Mouse (Mus musculus) left cerebral cortex, postnatal 4 days (tissue): Measurements from ENCODE around the gene Cryba4. TPM values are rescaled to one million over a fixed set of nuclear protein-coding genes. Genes with fewer than 3 reads are reported as not detected.

Experiments used
- DNase-seq: peaks from one replicate; pipeline ENCODE4 v3.0.0-alpha.2; 2022
- intact Hi-C: fragments of 180-260 bp; cut with DNase I; formaldehyde crosslinking; loops from one replicate; pipeline ENCODE4 v1.15.1; 2025
- total RNA-seq, 2 experiments: library from RNA; stranded (reverse); gene quantifications; 2 replicates each; pipeline ENCODE4 v1.2.3; 2021

Cryba4 gene
- total RNA-seq, 2 experiments from 2014 or later, result 0.50 to 0.54 TPM

DNA sequence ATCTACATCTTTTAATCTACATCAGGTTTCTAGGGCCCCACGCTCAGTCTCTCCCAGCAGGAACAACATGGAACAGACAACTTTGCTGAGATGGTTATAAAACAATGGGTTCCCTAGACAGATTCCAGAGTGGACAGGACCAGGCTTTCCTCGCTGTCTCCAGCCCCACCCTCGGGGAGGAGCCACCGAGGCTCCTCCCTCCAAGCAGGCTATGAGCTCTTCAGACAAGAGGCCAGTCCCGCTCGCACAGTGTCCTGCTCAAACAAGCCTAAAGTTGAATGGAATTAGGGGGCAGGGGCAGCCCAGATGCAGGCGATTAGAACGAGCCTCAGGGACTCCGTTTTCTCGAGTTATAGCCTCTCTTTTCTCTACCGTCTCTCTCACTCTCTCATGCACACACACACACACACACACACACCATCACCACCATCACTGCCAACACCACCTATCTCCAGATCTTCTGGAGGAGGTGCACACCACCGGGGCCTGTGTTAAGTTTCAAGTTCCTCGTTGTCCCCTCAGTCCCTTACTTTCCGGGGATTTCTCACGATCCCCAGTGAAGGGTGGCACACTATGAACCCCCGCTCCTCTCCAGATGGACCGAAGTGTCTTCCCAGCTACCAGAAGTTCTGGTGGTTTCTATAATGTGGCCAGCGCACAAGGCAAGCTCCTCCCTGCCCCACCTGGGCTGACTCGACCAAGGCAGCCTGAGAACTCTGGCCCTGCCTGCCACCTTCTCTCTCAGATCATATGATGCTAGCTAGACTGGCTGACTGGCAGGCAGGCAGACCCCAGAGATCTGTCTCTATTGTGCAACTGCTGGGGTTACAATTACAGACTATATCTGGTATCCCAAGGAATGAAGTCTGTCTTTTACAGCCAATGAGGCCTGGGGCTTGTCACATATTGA, 38.7 kb downstream of the Cryba4 start:
- intact Hi-C loops, result no loop called here
- no peak for DNase-seq

DNA sequence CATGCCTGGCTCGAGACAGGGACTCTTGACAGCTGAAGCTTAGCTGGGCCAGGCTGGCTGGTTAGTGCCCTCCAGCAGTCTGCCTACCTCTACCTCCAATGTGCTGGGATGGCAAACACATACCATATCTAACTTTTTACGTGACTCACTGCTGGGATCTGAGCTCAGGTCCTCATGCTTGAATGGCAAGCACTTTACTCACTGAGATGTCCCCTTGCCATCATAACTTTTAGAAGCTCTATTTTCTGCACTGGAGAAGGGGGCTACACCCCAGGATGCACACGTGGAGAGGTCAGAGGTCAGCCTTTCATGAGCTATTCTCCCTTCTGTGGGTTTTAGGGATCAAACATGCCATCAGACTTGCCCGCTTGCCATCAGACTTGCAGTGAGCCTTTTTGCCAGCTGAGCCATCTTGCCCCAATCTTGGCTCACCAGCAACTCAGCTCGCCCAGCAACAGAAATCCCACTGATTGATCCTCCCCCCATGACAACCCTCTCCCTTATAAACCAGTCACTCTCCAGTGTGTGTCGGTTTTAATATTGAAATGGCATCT, 39.5 kb downstream of the Cryba4 start:
- DNase-seq, result no peak
- intact Hi-C loops, result no loop called here

DNA sequence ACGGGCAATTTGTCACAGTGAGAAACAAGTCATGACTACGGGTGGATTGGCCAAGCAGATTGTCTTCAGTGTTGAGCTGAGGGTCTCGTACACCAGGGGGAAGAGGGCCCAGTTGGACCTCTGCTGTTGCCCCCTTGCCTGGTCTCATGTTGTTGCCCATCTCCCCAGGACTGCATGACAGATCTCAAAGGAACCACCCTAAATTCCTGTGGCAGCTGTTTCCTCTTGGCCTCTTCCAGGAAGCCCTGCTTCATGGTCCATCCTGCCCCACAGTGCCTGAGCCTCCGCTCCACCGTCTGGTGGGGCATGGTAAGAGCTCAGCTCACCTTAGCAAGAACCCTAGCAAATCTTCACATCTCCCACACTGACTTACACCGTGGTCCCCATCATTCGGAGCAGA, 40.4 kb downstream of the Cryba4 start:
- DNase-seq, result no peak
- intact Hi-C loops, result no loop called here

DNA sequence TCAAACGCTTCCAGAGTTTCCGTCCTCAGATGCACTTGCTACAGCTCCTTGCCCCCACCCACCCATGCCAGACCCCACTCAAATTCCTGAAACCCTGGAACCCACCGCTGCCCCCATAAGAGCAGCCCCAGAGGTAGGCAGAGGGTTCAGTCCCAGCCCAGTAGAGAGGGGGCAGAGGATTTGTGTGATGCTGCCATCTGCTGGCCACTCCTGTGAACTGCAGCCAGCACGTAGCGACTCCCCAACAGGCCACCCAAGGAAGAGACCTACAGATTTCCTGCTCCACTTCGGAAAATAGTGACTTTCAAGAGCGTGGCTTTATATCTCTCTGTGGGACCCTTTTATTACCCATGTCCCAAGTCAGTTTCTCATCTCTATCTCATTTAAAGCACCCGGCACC, 42.2 kb downstream of the Cryba4 start:
- DNase-seq, result peak; percentile 73

DNA sequence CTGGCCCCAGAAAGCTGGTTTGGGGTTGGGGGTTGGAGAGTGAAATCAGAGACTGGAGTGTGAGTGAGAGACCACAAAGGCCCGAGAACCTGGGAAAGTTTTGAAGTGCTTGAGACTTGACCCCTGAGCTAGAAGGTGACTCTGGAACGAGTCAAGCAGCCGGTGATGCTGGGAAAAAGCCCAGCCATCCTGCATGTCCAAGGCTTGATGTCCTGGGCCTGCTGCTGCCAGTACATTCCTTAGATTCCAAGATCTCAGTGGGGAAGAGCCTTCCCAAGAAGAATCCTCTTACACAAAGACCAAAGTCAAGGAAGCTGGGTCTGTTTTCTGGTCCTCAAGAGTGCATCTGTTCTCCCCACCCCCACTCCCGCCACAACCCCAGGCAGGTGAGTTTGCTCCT, 44.0 kb downstream of the Cryba4 start:
- DNase-seq, result no peak
- intact Hi-C loops, result loop anchor here (10.0 kb wide), 1 partner anchor 794 kb away; the partner anchor contains the start of gene Mn1

More for the DNA sequence above, 42.2 kb downstream of the Cryba4 start:
- intact Hi-C loops, result no loop called here

DNA sequence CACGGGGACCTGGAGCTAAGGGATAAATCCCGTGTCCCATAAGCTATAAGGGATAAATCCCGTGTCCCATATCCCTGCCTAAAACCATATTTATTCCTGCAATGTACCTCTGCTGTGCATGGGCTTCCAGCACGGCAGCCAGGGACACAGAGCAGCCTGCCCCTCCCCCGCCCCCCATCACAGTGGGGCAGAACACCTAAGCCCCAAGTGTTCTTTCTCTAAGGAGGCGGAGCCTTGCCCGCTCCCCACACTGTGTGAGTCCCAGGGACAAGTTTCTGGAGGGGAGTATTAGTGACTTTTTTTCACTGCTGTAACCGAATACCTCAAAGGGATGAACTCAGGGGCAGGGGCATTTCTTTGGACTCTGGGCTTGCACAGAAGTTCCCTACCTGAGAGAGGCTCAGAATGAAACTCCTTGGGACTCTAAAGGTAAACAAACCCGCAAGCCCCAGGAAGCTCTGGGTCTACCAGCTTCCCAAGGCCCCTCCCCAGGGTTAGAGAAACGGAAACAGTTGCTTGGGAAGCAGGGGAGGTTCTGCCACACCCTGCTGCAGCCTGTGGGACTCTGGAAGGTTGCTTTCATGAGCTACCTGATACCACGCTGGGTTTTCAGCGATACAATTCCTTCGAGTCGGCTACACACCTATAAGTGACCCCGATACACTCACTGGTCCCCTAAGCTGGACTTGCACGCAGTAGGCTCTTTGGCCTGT, 45.6 kb downstream of the Cryba4 start:
- DNase-seq, result no peak
- intact Hi-C loops, result loop anchor here (10.0 kb wide), 1 partner anchor 792 kb away; the partner anchor contains the start of gene Mn1

DNA sequence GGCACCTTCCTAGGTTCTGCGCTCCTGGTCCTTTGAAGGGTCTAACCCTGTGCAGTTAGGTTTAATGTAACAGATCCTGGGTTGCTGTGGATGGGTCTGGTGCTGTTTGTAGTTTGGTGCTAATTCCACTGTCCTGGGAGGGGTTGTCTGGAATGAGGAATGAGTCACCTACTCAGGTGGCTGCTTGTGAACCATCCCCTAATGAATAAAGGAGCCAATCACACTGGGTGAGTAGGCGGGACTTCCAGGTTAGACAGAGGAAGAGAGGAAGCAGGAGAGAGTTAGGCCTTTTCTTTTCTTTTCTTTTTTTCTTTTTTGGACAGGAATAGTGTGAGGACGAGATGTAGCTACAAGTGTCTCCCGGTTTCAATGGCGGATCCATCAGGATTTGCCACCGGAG, 52.7 kb downstream of the Cryba4 start:
- intact Hi-C loops, result loop anchor here (10.0 kb wide), 1 partner anchor 785 kb away; the partner anchor contains the start of gene Mn1
- no peak for DNase-seq

Other genes with a start within 250 kb of the Cryba4 start
- 1 to 10 TPM; 3.5 to 5.6 TPM for gene Crybb1, start 3.3 kb upstream of the Cryba4 start, total RNA-seq
- gene Tpst2, start 24.2 kb upstream of the Cryba4 start, total RNA-seq, result 10 to 100 TPM; 25.5 to 28.8 TPM
- gene Tfip11, start 73.8 kb upstream of the Cryba4 start, total RNA-seq, result 10 to 100 TPM; 33.2 to 34.9 TPM
- gene Srrd, start 90.5 kb upstream of the Cryba4 start, total RNA-seq, result 10 to 100 TPM; 30.7 to 34.4 TPM
- 10 to 100 TPM; 32.6 to 32.8 TPM for gene Hps4, start 90.6 kb upstream of the Cryba4 start, total RNA-seq
- not detected for gene Gm6583, start 103.5 kb upstream of the Cryba4 start, total RNA-seq
- gene Asphd2, start 142.3 kb upstream of the Cryba4 start, total RNA-seq, result 100 to 1,000 TPM; 130 to 134 TPM
- gene Gm6588, start 196.9 kb upstream of the Cryba4 start, total RNA-seq, result not detected